Mouse (Mus musculus) small intestine, adult 2 months (tissue): Measurements from ENCODE around the gene Serpina3i. TPM values are rescaled to one million over a fixed set of nuclear protein-coding genes. Genes with fewer than 3 reads are reported as not detected.

ENCODE experiments used
- H3K27ac ChIP-seq: fragments of 200-500 bp; 2 replicates; pipeline ENCODE4 v1.5.1; 2012; ENCODE audit warnings: low read depth, low read length, control low read depth, inconsistent platforms; ENCODE audit not compliant: insufficient read depth
- H3K27me3 ChIP-seq: fragments of 200-500 bp; 2 replicates; pipeline ENCODE4 v1.6.1; 2012; ENCODE audit warnings: mild to moderate bottlenecking, moderate library complexity, low read length, inconsistent platforms; ENCODE audit not compliant: control insufficient read depth, insufficient read depth
- H3K36me3 ChIP-seq: fragments of 200-500 bp; 2 replicates; pipeline ENCODE4 v1.6.1; 2012; ENCODE audit warnings: mild to moderate bottlenecking, low read length, control low read depth, inconsistent platforms; ENCODE audit not compliant: control insufficient read depth, insufficient read depth
- H3K4me1 ChIP-seq: fragments of 200-500 bp; 2 replicates; pipeline ENCODE4 v1.6.1; 2012; ENCODE audit warnings: low read length, inconsistent platforms, mixed read lengths; ENCODE audit not compliant: control insufficient read depth, insufficient read depth, insufficient read length
- H3K4me3 ChIP-seq: fragments of 200-500 bp; 2 replicates; pipeline ENCODE4 v1.5.1; 2012; ENCODE audit warnings: low read depth, mild to moderate bottlenecking, control low read depth, inconsistent platforms, low read length, moderate library complexity
- CTCF ChIP-seq: fragments of 200-500 bp; IDR thresholded peaks from 2 replicates; pipeline ENCODE4 v1.5.1; 2012; ENCODE audit warnings: low read depth, mild to moderate bottlenecking, control low read depth, inconsistent platforms, low read length, moderate library complexity, mixed read lengths; ENCODE audit not compliant: insufficient replicate concordance, insufficient read length; ENCODE audit errors: extremely low read depth
- POLR2A ChIP-seq: fragments of 200-500 bp; IDR thresholded peaks from 2 replicates; pipeline ENCODE4 v1.6.1; 2012; ENCODE audit warnings: low read depth, mild to moderate bottlenecking, control low read depth, inconsistent platforms, low read length, moderate library complexity
- WGBS: fragments of 180-500 bp; shearing (Covaris S2); methylation state at CpG from one replicate; pipeline ENCODE4 v1.1.7; 2018; 5-methylcytosine and 5-hydroxymethylcytosine counted together
- polyA plus RNA-seq: library from polyadenylated mRNA; depleted of rRNA; stranded (reverse); fragments of >200 nt; gene quantifications from 2 replicates; pipeline ENCODE4 v1.2.3, GENCODE M21; 2012

Serpina3i gene
- polyA plus RNA-seq, 1 experiment, result 0.13 TPM

- Histone ChIP-seq H3K4me3 (no peak overlapping the region), H3K27ac (no peak overlapping the region), H3K36me3 (no peaks in the 10 kb centered on the region), H3K4me1 (no peaks in the 10 kb centered on the region), H3K27me3 (no peaks in the 10 kb centered on the region)
- WGBS, result 36% methylated on average over 3 of the region's 3 CpGs
- TF ChIP-seq CTCF (no peak), POLR2A (no peak)
These were observed 1.9 kb upstream of the Serpina3i start for GRCm38 (mm10) chr12:104261041-104261440.

- Histone ChIP-seq H3K4me3 (no peak overlapping the region), H3K36me3 (no peaks in the 10 kb centered on the region), H3K27me3 (no peaks in the 10 kb centered on the region), H3K27ac (no peak overlapping the region), H3K4me1 (no peaks in the 10 kb centered on the region)
- TF ChIP-seq POLR2A (no peak), CTCF (no peak)
- WGBS, result 79% methylated on average over 3 of the region's 3 CpGs
These were observed 3.5 kb downstream of the Serpina3i start for GRCm38 (mm10) chr12:104266374-104266773.

GRCm38 (mm10) chr12:104278216-104279055 lies 15.5 kb downstream of the Serpina3i start:
- H3K36me3 ChIP-seq, result no peaks in the 10 kb centered on the region
- no peak for TF ChIP-seq CTCF
- TF ChIP-seq POLR2A, result no peak
- WGBS, result 86% methylated on average over 18 of the region's 18 CpGs
- H3K4me1 ChIP-seq, result no peaks in the 10 kb centered on the region
- H3K27me3 ChIP-seq, result no peaks in the 10 kb centered on the region
- H3K27ac ChIP-seq, result no peak overlapping the region
- H3K4me3 ChIP-seq, result no peak overlapping the region

- 38% methylated on average over 3 of the region's 3 CpGs for WGBS
- Histone ChIP-seq H3K4me3 (no peak overlapping the region), H3K4me1 (no peaks in the 10 kb centered on the region), H3K36me3 (no peaks in the 10 kb centered on the region), H3K27me3 (no peaks in the 10 kb centered on the region), H3K27ac (no peak overlapping the region)
- no peak for TF ChIP-seq CTCF
- no peak for TF ChIP-seq POLR2A
These were observed 16.1 kb downstream of the Serpina3i start for GRCm38 (mm10) chr12:104279056-104279435.

- H3K27ac ChIP-seq, result no peak overlapping the region
- no peak overlapping the region for H3K4me3 ChIP-seq
- no peaks in the 10 kb centered on the region for H3K36me3 ChIP-seq
- no peaks in the 10 kb centered on the region for H3K4me1 ChIP-seq
- WGBS, result 91% methylated on average over 11 of the region's 11 CpGs
- TF ChIP-seq CTCF (no peak), POLR2A (no peak)
- no peaks in the 10 kb centered on the region for H3K27me3 ChIP-seq
These were observed 20.5 kb downstream of the Serpina3i start for GRCm38 (mm10) chr12:104283380-104283779.

GRCm38 (mm10) chr12:104288336-104288735 lies 25.4 kb downstream of the Serpina3i start:
- H3K27me3 ChIP-seq, result no peaks in the 10 kb centered on the region; the same call in 1 of the 2 replicates
- H3K4me1 ChIP-seq, result no peaks in the 10 kb centered on the region
- no peak overlapping the region for H3K27ac ChIP-seq
- no peaks in the 10 kb centered on the region for H3K36me3 ChIP-seq
- TF ChIP-seq CTCF (no peak), POLR2A (no peak)
- no peak overlapping the region for H3K4me3 ChIP-seq

- no peak for TF ChIP-seq POLR2A
- no peak for TF ChIP-seq CTCF
- Histone ChIP-seq H3K4me3 (no peak overlapping the region), H3K36me3 (no peaks in the 10 kb centered on the region), H3K27ac (no peak overlapping the region), H3K4me1 (no peaks in the 10 kb centered on the region), H3K27me3 (no peaks in the 10 kb centered on the region; the same call in 1 of the 2 replicates)
- 25% methylated on average over 4 of the region's 4 CpGs for WGBS
These were observed 26.9 kb downstream of the Serpina3i start for GRCm38 (mm10) chr12:104289872-104290271.
